Mouse (Mus musculus) C2C12 (cell line): Measurements from ENCODE around the gene Fntb.
"Not testable (repeated sequence)": the region's sequence is repeated elsewhere in the genome, so short reads cannot be mapped to it uniquely, and the experiment has no call there.

ENCODE experiments used
- CEBPB ChIP-seq: IDR thresholded peaks from one replicate; pipeline ENCODE4 v1.6.1; 2011; ENCODE audit warnings: low read depth, mild to moderate bottlenecking, control low read depth, moderate library complexity
- CTCF ChIP-seq: IDR thresholded peaks from one replicate; pipeline ENCODE4 v1.5.1; 2011; ENCODE audit not compliant: control insufficient read depth, insufficient read depth, insufficient read length
- MAX ChIP-seq: IDR thresholded peaks from one replicate; pipeline ENCODE4 v1.6.1; 2011; ENCODE audit warnings: mild to moderate bottlenecking, control low read depth
- MYOD1 ChIP-seq: IDR thresholded peaks from one replicate; pipeline ENCODE4 v1.6.1; 2011; ENCODE audit warnings: low read depth; ENCODE audit not compliant: control insufficient read depth, insufficient read length
- USF1 ChIP-seq: IDR thresholded peaks from one replicate; pipeline ENCODE4 v1.6.1; 2011; ENCODE audit warnings: low read depth, mild to moderate bottlenecking, control low read depth, moderate library complexity

DNA sequence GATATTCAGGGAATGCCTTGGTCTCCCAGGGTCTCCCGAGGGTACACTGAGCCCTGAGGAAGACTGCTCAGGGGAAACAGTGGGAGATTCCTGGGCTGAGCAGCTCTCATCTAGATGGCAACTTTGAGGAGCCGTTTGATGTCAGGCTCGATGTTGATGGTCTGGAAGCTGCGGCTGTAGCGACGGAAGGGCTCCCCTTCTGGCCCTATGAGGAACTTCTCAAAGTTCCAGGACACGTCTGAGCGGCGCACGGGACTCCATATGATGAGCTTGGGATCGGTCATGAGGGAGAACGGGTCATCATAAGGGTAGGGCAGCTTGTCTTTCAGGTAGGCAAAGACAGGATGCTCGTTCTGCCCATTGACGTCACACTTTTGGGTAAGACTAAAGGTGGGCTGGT is 27.2 kb downstream of the Fntb start:
- TF ChIP-seq CTCF, MAX, CEBPB, USF1, MYOD1: not testable (repeated sequence)
